Mouse (Mus musculus): ENCODE results near the gene Cdh26. TPM values are rescaled to one million over a fixed set of nuclear protein-coding genes. Genes with fewer than 3 reads are reported as not detected.

The Cdh26 gene
- polyA plus RNA-seq, 1 experiment from 2014 or later = not detected

- Histone ChIP-seq H3K9ac (no peak overlapping the region), H3K36me3 (no peaks in the 10 kb centered on the region), H3K27ac (replicated peaks) (no peak overlapping the region), H3K4me3 (no peak overlapping the region), H3K4me1 (replicated peaks) (peaks cover 8% of the 10 kb centered on the region), H3K4me2 (no peak overlapping the region), H3K9me3 (no peaks in the 10 kb centered on the region), H3K27me3 (no peaks in the 10 kb centered on the region)
- no peak for ATAC-seq (ENCODE audit: low read depth)
- WGBS = 16% methylated on average over 2 of the region's 2 CpGs
Observed at GRCm38 (mm10) chr2:178450236-178450635, 19.9 kb downstream of the Cdh26 start.

GRCm38 (mm10) chr2:178450961-178451360 is 20.6 kb downstream of the Cdh26 start:
- H3K4me1 ChIP-seq (replicated peaks) = peaks cover 13% of the 10 kb centered on the region
- H3K36me3 ChIP-seq = no peaks in the 10 kb centered on the region
- no peak overlapping the region for H3K4me3 ChIP-seq
- H3K27ac ChIP-seq (replicated peaks) = no peak overlapping the region
- H3K9me3 ChIP-seq = no peaks in the 10 kb centered on the region
- no peak overlapping the region for H3K9ac ChIP-seq
- no peak for ATAC-seq (ENCODE audit: low read depth)
- WGBS = 75% methylated on average over 10 of the region's 10 CpGs
- no peaks in the 10 kb centered on the region for H3K27me3 ChIP-seq
- no peak overlapping the region for H3K4me2 ChIP-seq

GRCm38 (mm10) chr2:178454664-178455516 is 24.6 kb downstream of the Cdh26 start:
- peaks cover 13% of the 10 kb centered on the region for H3K4me1 ChIP-seq (replicated peaks)
- H3K27ac ChIP-seq (replicated peaks) = peak overlapping the region; percentile 46
- WGBS = 7% methylated on average over 17 of the region's 17 CpGs
- no peak overlapping the region for H3K4me3 ChIP-seq
- no peaks in the 10 kb centered on the region for H3K9me3 ChIP-seq
- ATAC-seq (ENCODE audit: low read depth) = peak; percentile 88
- no peaks in the 10 kb centered on the region for H3K27me3 ChIP-seq
- 0 out of 2 replicates have a peak overlapping the region, but pooled peaks have one; percentile 1 for H3K9ac ChIP-seq
- H3K36me3 ChIP-seq = no peaks in the 10 kb centered on the region
- H3K4me2 ChIP-seq = peak overlapping the region; percentile 28

GRCm38 (mm10) chr2:178457414-178457813 is 27.1 kb downstream of the Cdh26 start:
- H3K27ac ChIP-seq (replicated peaks) = no peak overlapping the region
- H3K4me2 ChIP-seq = no peak overlapping the region
- no peak overlapping the region for H3K9ac ChIP-seq
- H3K27me3 ChIP-seq = no peaks in the 10 kb centered on the region
- no peak overlapping the region for H3K4me3 ChIP-seq
- no peak for ATAC-seq (ENCODE audit: low read depth)
- H3K4me1 ChIP-seq (replicated peaks) = peaks cover 13% of the 10 kb centered on the region
- H3K9me3 ChIP-seq = no peaks in the 10 kb centered on the region
- 90% methylated on average over 6 of the region's 6 CpGs for WGBS
- H3K36me3 ChIP-seq = no peaks in the 10 kb centered on the region

DNA sequence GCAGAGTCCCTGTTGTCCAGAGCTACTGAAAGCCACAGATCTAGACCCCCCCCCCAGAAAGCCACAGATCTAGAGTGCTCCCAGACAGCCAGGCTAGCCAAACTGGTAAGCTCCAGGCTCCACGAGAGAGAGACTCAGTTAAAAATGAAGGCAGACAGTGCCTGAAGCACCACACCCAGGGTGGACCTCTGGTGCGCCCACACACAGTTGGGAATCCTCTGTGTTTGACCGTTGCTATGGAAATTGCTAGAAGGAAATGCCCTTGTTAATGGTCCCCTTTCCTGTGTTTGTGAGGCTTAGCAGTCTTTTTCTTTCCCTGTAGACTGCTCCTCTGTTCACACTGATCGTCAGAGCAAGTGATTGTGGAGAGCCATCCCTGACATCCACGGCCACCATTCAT is 30.0 kb downstream of the Cdh26 start:
- no peaks in the 10 kb centered on the region for H3K9me3 ChIP-seq
- H3K36me3 ChIP-seq = no peaks in the 10 kb centered on the region
- H3K4me3 ChIP-seq = no peak overlapping the region
- H3K9ac ChIP-seq = no peak overlapping the region
- H3K4me1 ChIP-seq (replicated peaks) = peaks cover 4% of the 10 kb centered on the region
- no peak overlapping the region for H3K4me2 ChIP-seq
- H3K27ac ChIP-seq (replicated peaks) = no peak overlapping the region
- no peak for ATAC-seq (ENCODE audit: low read depth)
- 62% methylated on average over 5 of the region's 5 CpGs for WGBS
- H3K27me3 ChIP-seq = no peaks in the 10 kb centered on the region

GRCm38 (mm10) chr2:178471546-178472480 is 41.5 kb downstream of the Cdh26 start:
- no peak overlapping the region for H3K4me3 ChIP-seq
- WGBS = 81% methylated on average over 17 of the region's 17 CpGs
- H3K9ac ChIP-seq = no peak overlapping the region
- H3K36me3 ChIP-seq = no peaks in the 10 kb centered on the region
- H3K27ac ChIP-seq (replicated peaks) = no peak overlapping the region
- H3K4me2 ChIP-seq = no peak overlapping the region
- H3K4me1 ChIP-seq (replicated peaks) = peaks cover 22% of the 10 kb centered on the region; the same call in 1 of the 2 replicates
- no peaks in the 10 kb centered on the region for H3K27me3 ChIP-seq
- H3K9me3 ChIP-seq = no peaks in the 10 kb centered on the region
- ATAC-seq (ENCODE audit: low read depth) = no peak

GRCm38 (mm10) chr2:178473916-178474315 is 43.6 kb downstream of the Cdh26 start:
- H3K4me1 ChIP-seq (replicated peaks) = peaks cover 12% of the 10 kb centered on the region; the same call in 1 of the 2 replicates
- no peaks in the 10 kb centered on the region for H3K9me3 ChIP-seq
- H3K36me3 ChIP-seq = no peaks in the 10 kb centered on the region
- no peak for ATAC-seq (ENCODE audit: low read depth)
- WGBS = 76% methylated on average over 10 of the region's 10 CpGs
- no peak overlapping the region for H3K27ac ChIP-seq (replicated peaks)
- no peaks in the 10 kb centered on the region for H3K27me3 ChIP-seq
- H3K4me3 ChIP-seq = no peak overlapping the region
- no peak overlapping the region for H3K4me2 ChIP-seq
- no peak overlapping the region for H3K9ac ChIP-seq

DNA sequence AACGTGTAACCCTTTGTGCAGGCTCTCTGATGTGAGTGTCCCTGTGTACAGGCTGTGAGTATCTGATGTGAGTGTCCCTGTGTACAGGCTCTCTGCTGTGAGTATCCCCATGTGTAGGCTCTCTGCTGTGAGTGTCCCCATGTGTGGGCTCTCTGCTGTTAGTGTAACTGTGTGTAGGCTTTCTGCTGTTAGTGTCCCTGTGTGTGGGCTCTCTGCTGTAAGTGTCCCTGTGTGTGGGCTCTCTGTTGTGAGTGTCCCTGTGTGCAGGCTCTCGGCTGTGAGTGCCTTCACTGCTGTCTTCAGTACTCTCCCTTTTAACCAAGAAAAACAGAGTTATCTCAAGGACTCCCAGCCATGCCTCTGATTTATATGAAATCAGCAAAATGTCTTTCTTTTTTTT is 46.9 kb downstream of the Cdh26 start:
- Histone ChIP-seq H3K9ac (no peak overlapping the region), H3K4me1 (replicated peaks) (0 out of 2 replicates have a peak, but pooled peaks cover 1% of the 10 kb centered on the region), H3K36me3 (no peaks in the 10 kb centered on the region), H3K4me3 (no peak overlapping the region), H3K27ac (replicated peaks) (no peak overlapping the region), H3K27me3 (no peaks in the 10 kb centered on the region), H3K4me2 (no peak overlapping the region), H3K9me3 (no peaks in the 10 kb centered on the region)
- ATAC-seq (ENCODE audit: low read depth) = no peak
- WGBS = 71% methylated on average over 2 of the region's 2 CpGs

DNA sequence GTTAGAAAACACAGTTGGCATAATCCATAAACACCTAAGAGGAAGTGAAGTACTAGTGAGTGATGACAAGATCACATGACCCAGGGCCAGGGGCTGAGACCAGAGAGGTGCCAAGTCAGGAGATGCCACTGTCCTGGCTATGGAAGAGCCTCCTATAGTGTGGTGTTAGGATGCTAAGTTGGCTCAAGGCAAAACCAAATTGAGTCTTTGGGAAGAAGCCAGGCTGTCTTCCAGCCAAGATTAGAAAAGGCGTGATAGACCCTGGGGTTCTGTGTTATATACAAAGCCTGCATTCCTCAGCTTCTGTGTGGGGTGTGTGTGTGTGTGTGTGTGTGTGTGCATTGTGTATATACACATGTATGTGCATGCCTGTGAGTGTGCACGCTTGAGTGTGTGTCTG is 48.7 kb downstream of the Cdh26 start:
- no peak for ATAC-seq (ENCODE audit: low read depth)
- Histone ChIP-seq H3K36me3 (no peaks in the 10 kb centered on the region), H3K4me2 (no peak overlapping the region), H3K4me3 (no peak overlapping the region), H3K9me3 (no peaks in the 10 kb centered on the region), H3K9ac (no peak overlapping the region), H3K27me3 (no peaks in the 10 kb centered on the region), H3K27ac (replicated peaks) (no peak overlapping the region), H3K4me1 (replicated peaks) (no peaks in the 10 kb centered on the region; the same call in 1 of the 2 replicates)
- 89% methylated on average over 2 of the region's 2 CpGs for WGBS

DNA sequence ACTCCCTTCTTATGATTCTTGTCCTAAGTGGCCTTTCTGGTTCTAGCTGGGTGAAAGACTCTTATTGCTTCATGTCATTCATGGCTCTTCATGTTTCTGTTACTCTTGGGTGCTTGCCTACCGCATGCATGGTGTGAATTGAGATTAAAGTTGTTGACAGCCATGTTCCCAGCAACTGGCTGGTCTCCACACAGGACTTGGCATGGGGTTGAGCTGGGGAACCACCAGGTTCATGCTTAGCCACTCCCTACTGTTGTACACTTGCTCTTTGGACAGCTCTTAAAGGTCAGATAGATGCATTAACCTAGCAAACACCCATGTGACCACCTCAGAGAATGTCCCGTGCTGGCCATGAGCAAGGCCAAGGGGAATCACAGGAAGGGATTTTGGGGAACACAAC is 50.6 kb downstream of the Cdh26 start:
- Histone ChIP-seq H3K4me1 (replicated peaks) (no peaks in the 10 kb centered on the region; the same call in 1 of the 2 replicates), H3K4me2 (no peak overlapping the region), H3K27ac (replicated peaks) (no peak overlapping the region), H3K4me3 (no peak overlapping the region), H3K27me3 (no peaks in the 10 kb centered on the region), H3K36me3 (no peaks in the 10 kb centered on the region), H3K9ac (no peak overlapping the region), H3K9me3 (no peaks in the 10 kb centered on the region)
- WGBS = 91% methylated on average over 2 of the region's 2 CpGs
- ATAC-seq (ENCODE audit: low read depth) = no peak

GRCm38 (mm10) chr2:178483462-178483861 is 53.1 kb downstream of the Cdh26 start:
- no peaks in the 10 kb centered on the region for H3K36me3 ChIP-seq
- no peak for ATAC-seq (ENCODE audit: low read depth)
- 60% methylated on average over 10 of the region's 10 CpGs for WGBS

GRCm38 (mm10) chr2:178488276-178488675 is 57.9 kb downstream of the Cdh26 start:
- Histone ChIP-seq H3K4me3 (no peak overlapping the region), H3K36me3 (no peaks in the 10 kb centered on the region), H3K4me1 (replicated peaks) (peaks cover 18% of the 10 kb centered on the region), H3K27me3 (no peaks in the 10 kb centered on the region), H3K9me3 (no peaks in the 10 kb centered on the region), H3K9ac (no peak overlapping the region), H3K4me2 (no peak overlapping the region), H3K27ac (replicated peaks) (no peak overlapping the region)
- 76% methylated on average over 4 of the region's 4 CpGs for WGBS
- no peak for ATAC-seq (ENCODE audit: low read depth)

More at GRCm38 (mm10) chr2:178483462-178483861, 53.1 kb downstream of the Cdh26 start:
- Histone ChIP-seq H3K4me2 (no peak overlapping the region), H3K27me3 (no peaks in the 10 kb centered on the region), H3K27ac (replicated peaks) (no peak overlapping the region), H3K4me3 (no peak overlapping the region), H3K9ac (no peak overlapping the region), H3K9me3 (no peaks in the 10 kb centered on the region), H3K4me1 (replicated peaks) (no peaks in the 10 kb centered on the region; the same call in 1 of the 2 replicates)

Data from neural tube, embryonic 13.5 days (tissue).